Mouse (Mus musculus) limb, embryonic 13.5 days (tissue): Measurements from ENCODE around the gene Cnn2. TPM values are rescaled to one million over a fixed set of nuclear protein-coding genes. Genes with fewer than 3 reads are reported as not detected.
A peak's percentile ranks its signal among the peaks of the same experiment; 100 is the strongest.
"Not testable (repeated sequence)": the region's sequence is repeated elsewhere in the genome, so short reads cannot be mapped to it uniquely, and the experiment has no call there.

ENCODE experiments used
- ATAC-seq: fragments of 200-750 bp; cut with Nextera tagmentation; 2 replicates; pipeline ENCODE4 v1.8.0; 2017; ENCODE audit warnings: low read depth, moderate number of reproducible peaks, moderate TSS enrichment; ENCODE audit not compliant: low FRiP score
- H3K27ac ChIP-seq: fragments of 300-500 bp; sonication (generic); 2 replicates; pipeline ENCODE4 v1.5.1; 2015; ENCODE audit warnings: inconsistent platforms, mild to moderate bottlenecking, moderate library complexity
- H3K27me3 ChIP-seq: fragments of 300-500 bp; sonication (generic); 2 replicates; pipeline ENCODE4 v1.6.1; 2015; ENCODE audit warnings: mild to moderate bottlenecking, inconsistent platforms
- H3K36me3 ChIP-seq: fragments of 300-500 bp; sonication (generic); 2 replicates; pipeline ENCODE4 v1.6.1; 2015; ENCODE audit warnings: inconsistent platforms, mild to moderate bottlenecking, moderate library complexity
- H3K4me1 ChIP-seq: fragments of 300-500 bp; sonication (generic); 2 replicates; pipeline ENCODE4 v1.6.1; 2015; ENCODE audit warnings: inconsistent platforms
- H3K4me2 ChIP-seq: fragments of 300-500 bp; sonication (generic); replicated peaks from 2 replicates; pipeline ENCODE4 v1.6.1; 2015; ENCODE audit warnings: inconsistent platforms, mild to moderate bottlenecking, moderate library complexity
- H3K4me3 ChIP-seq: fragments of 300-500 bp; sonication (generic); 2 replicates; pipeline ENCODE4 v1.5.1; 2015; ENCODE audit warnings: moderate library complexity, mild to moderate bottlenecking, inconsistent platforms
- H3K9ac ChIP-seq: fragments of 300-500 bp; sonication (generic); 2 replicates; pipeline ENCODE4 v1.6.1; 2015; ENCODE audit warnings: mild to moderate bottlenecking, inconsistent platforms
- H3K9me3 ChIP-seq: fragments of 300-500 bp; sonication (generic); 2 replicates; pipeline ENCODE4 v1.6.1; 2016; ENCODE audit warnings: inconsistent platforms
- WGBS: fragments of 180-500 bp; shearing (Covaris S2); methylation state at CpG from one replicate; pipeline ENCODE4 v1.1.7; 2015; 5-methylcytosine and 5-hydroxymethylcytosine counted together
- polyA plus RNA-seq: library from polyadenylated mRNA; unstranded; fragments of >200 nt; fragmentation: Nextera tagmentation; extraction: Ambion mirVana; gene quantifications from 2 replicates; pipeline ENCODE4 v1.2.1, GENCODE M21; 2015

The Cnn2 gene
- polyA plus RNA-seq, 1 experiment from 2014 or later: 299 TPM

DNA sequence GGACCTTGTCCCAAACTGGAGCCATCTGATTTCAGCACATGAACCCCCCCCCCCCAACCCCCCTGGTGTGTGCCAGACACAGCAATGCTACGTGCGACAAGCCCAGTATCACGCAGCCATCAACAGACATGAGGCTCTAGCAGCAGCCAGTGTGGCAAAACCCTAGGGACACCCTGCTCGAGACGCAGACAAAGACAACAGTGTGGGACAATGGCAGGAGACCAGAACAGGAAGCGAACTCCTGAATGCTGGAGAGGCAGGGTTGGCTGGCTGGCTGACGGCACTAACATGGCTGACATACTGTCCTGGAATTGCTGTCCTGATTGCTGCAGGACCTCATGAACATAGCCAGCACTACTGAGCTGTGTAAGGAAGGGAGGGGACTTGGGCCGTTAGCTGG is 46.8 kb downstream of the Cnn2 start:
- no peak overlapping the region for H3K4me2 ChIP-seq
- WGBS: 86% methylated on average over 8 of the region's 8 CpGs
- peak overlapping the region; percentile 22; the same call in 1 of the 2 replicates for H3K27ac ChIP-seq
- H3K4me3 ChIP-seq: no peak overlapping the region
- H3K36me3 ChIP-seq: peaks cover 41% of the 10 kb centered on the region
- ATAC-seq: no peak
- H3K9me3 ChIP-seq: no peaks in the 10 kb centered on the region
- no peak overlapping the region for H3K9ac ChIP-seq
- peaks cover 18% of the 10 kb centered on the region for H3K4me1 ChIP-seq
- no peaks in the 10 kb centered on the region for H3K27me3 ChIP-seq

DNA sequence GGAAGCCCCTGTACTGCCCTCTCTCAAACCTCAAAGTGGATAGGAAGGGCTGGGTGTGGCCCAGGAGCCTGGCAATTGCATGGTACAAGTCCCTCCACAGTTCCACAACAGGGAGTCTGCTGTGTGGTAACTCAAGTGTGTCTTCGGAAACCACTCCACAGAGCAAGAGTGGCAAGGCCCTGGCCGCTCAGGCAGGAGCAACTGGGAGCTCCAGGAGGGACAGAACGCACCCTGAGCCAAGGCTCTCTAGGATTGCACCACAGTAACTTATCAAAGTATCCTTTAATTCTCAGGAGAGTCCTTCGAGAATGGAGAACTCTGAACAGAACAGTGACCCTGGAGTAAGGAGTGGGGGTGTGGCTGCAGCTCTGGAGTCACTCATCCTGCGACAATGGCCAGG is 47.3 kb downstream of the Cnn2 start:
- H3K4me1 ChIP-seq: peaks cover 18% of the 10 kb centered on the region
- no peaks in the 10 kb centered on the region for H3K9me3 ChIP-seq
- H3K9ac ChIP-seq: no peak overlapping the region
- WGBS: 95% methylated on average over 5 of the region's 5 CpGs
- H3K36me3 ChIP-seq: peaks cover 41% of the 10 kb centered on the region
- H3K27ac ChIP-seq: peak overlapping the region; percentile 22; the same call in 1 of the 2 replicates
- no peak overlapping the region for H3K4me3 ChIP-seq
- ATAC-seq: no peak
- H3K4me2 ChIP-seq: no peak overlapping the region
- no peaks in the 10 kb centered on the region for H3K27me3 ChIP-seq

DNA sequence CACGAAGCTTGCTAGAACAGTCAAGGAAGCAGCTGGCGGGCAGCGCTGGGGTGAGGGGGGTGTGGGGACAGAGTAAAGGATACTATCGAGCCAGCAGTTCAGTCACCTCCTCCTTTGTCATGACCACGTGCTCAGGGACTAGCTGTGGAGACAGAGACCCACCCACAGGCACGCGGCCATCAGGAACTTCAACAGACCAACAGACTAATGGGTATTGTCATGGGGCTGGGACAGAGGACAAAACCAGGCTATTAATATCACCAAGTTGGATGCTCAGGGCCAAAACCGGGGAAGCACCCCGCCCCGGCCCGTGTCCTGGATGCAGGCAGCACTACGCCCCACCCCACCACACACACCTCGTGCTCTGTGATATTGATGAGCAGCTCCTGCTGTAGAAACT is 48.4 kb downstream of the Cnn2 start:
- peaks cover 18% of the 10 kb centered on the region for H3K4me1 ChIP-seq
- H3K9ac ChIP-seq: no peak overlapping the region
- no peaks in the 10 kb centered on the region for H3K27me3 ChIP-seq
- H3K27ac ChIP-seq: no peak overlapping the region
- H3K4me2 ChIP-seq: no peak overlapping the region
- no peak overlapping the region for H3K4me3 ChIP-seq
- H3K36me3 ChIP-seq: peaks cover 41% of the 10 kb centered on the region
- H3K9me3 ChIP-seq: no peaks in the 10 kb centered on the region
- 95% methylated on average over 13 of the region's 13 CpGs for WGBS
- no peak for ATAC-seq

DNA sequence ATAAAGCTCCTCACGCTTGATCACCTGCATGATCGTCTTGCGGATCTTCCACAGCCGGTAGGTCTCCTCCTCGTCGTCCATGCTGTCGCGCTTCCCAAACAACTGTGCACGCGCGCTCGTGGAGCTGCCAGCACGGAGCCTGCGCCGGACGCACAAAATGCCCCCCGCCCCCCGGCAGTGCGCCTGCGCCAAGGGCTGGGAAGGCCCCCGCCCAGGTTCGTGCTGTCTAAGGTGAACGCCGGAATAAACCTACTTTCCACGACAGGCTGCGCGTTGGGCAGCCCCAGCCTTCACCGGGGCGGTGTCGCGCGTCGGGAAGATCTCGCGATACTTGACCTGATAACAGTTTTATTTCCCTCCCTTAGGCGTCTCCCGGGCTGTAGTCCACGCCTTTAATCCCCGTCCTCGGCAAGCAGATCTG is 51.2 kb downstream of the Cnn2 start, which contains the start of gene Polr2e:
Polr2e (minus strand) TSS at position 237 of the 421 bp plus-strand sequence.
- H3K4me2 ChIP-seq: peak within 1 kb of the TSS; percentile 87
- H3K4me3 ChIP-seq: peak within 1 kb of the TSS; percentile 91
- peak within 1 kb of the TSS; percentile 63; the same call in 1 of the 2 replicates for H3K27ac ChIP-seq
- peaks cover 39% of the 10 kb centered on the region for H3K36me3 ChIP-seq
- no peaks in the 10 kb centered on the region for H3K9me3 ChIP-seq
- peak; percentile 98 for ATAC-seq
- H3K27me3 ChIP-seq: no peaks in the 10 kb centered on the region
- peak within 1 kb of the TSS; percentile 93 for H3K9ac ChIP-seq
- peaks cover 13% of the 10 kb centered on the region for H3K4me1 ChIP-seq
- under 1% methylated on average over 40 of the region's 40 CpGs for WGBS

DNA sequence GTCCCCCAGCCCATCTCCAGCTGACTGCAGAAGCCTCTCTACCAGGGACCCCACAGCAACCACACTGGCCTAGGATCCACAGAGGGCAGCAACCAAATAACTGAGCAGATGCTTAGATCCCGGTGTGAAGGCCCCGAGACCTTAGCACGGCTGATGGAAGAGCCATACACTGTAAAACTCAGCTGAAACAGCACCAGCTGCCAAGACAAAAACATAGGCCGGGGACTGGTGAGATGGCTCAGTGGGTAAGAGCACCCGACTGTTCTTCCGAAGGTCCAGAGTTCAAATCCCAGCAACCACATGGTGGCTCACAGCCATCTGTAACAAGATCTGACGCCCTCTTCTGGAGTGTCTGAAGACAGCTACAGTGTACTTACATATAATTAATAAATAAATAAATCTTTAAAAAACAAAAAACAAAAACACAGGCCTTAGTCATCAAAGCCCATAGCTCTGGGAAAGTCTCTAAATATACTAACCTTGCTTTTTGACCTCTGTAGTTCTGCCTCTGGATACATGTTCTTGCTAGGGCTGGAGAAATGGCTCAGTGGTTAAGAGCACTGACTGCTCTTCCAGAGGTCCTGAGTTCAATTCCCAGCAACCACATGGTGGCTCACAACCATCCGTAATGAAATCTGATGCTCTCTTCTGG is 53.2 kb downstream of the Cnn2 start:
- not testable (repeated sequence) for H3K9ac ChIP-seq, H3K9me3 ChIP-seq, H3K4me3 ChIP-seq, ATAC-seq, H3K4me2 ChIP-seq, H3K27me3 ChIP-seq, H3K27ac ChIP-seq
- peaks cover 13% of the 10 kb centered on the region for H3K4me1 ChIP-seq
- WGBS: 87% methylated on average over 8 of the region's 8 CpGs
- peaks cover 20% of the 10 kb centered on the region for H3K36me3 ChIP-seq

DNA sequence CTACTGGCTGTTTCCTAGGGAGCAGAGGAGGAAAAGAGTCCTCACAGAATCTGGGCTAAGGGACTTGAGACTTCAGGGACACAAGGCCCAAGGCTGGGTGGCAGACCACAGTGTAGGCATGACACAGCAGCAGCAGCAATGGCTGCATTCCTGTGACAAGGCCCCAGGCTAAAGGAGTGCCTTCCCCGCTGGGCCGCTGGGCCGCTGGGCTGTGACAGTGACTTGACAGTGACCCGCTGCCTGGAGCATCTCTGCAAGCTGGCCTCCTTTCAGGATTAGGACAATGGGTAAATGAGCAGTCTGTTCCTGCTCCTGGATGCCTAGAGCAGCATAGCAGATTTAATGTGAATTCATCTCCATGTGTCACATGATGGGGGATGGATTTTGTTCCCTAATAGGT is 55.7 kb downstream of the Cnn2 start:
- H3K27me3 ChIP-seq: no peaks in the 10 kb centered on the region
- no peak overlapping the region for H3K4me3 ChIP-seq
- no peaks in the 10 kb centered on the region for H3K9me3 ChIP-seq
- H3K27ac ChIP-seq: no peak overlapping the region
- ATAC-seq: no peak
- H3K4me2 ChIP-seq: no peak overlapping the region
- H3K36me3 ChIP-seq: no peaks in the 10 kb centered on the region
- H3K9ac ChIP-seq: peak overlapping the region; percentile 39; the same call in 1 of the 2 replicates
- 50% methylated on average over 4 of the region's 4 CpGs for WGBS
- peaks cover 12% of the 10 kb centered on the region for H3K4me1 ChIP-seq

DNA sequence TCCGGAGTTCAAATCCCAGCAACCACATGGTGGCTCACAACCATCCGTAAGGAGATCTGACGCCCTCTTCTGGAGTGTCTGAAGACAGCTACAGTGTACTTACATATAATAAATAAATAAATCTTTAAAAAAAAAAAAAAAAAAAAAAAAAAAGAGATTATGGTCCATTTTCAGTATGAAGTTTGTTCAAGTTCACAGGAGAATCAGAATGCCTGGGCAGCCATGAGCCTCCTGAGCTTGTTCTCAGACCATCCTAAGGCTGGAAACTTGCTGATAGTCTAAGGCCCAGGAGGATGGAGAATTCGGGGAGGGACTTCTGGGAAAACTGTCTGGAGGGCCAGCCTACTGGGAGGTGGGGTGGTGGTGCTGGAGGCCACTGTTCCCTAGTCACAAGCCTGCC is 57.0 kb downstream of the Cnn2 start:
- ATAC-seq, H3K9me3 ChIP-seq, H3K9ac ChIP-seq, H3K4me2 ChIP-seq, H3K27ac ChIP-seq, H3K36me3 ChIP-seq, H3K27me3 ChIP-seq, H3K4me3 ChIP-seq: not testable (repeated sequence)
- peaks cover 12% of the 10 kb centered on the region for H3K4me1 ChIP-seq
- 83% methylated on average over 3 of the region's 4 CpGs for WGBS

Other genes starting within 250 kb of the Cnn2 start
- gene Polrmt, start 242.0 kb upstream of the Cnn2 start, polyA plus RNA-seq: 49.4 and 54.9 TPM in 2 replicates
- gene Fgf22, start 233.5 kb upstream of the Cnn2 start, polyA plus RNA-seq: 0.34 and 0.47 TPM in 2 replicates
- 93.0 and 95.4 TPM in 2 replicates for gene Rnf126, start 221.6 kb upstream of the Cnn2 start, polyA plus RNA-seq
- 7.0 and 7.8 TPM in 2 replicates for gene Fstl3, start 211.3 kb upstream of the Cnn2 start, polyA plus RNA-seq
- 0.11 TPM in 1 of 2 replicates, not detected in the other for gene Prss57, start 197.6 kb upstream of the Cnn2 start, polyA plus RNA-seq
- 101 TPM in 2 replicates for gene Palm, start 195.0 kb upstream of the Cnn2 start, polyA plus RNA-seq
- 0.90 and 1.4 TPM in 2 replicates for gene Misp, start 167.6 kb upstream of the Cnn2 start, polyA plus RNA-seq
- 347 and 366 TPM in 2 replicates for gene Ptbp1, start 134.2 kb upstream of the Cnn2 start, polyA plus RNA-seq
- gene Prtn3, start 114.1 kb upstream of the Cnn2 start, polyA plus RNA-seq: 11.1 and 11.3 TPM in 2 replicates
- gene Plppr3, start 114.0 kb upstream of the Cnn2 start, polyA plus RNA-seq: 138 and 142 TPM in 2 replicates
- 0.29 and 0.86 TPM in 2 replicates for gene Elane, start 102.3 kb upstream of the Cnn2 start, polyA plus RNA-seq
- not detected in 2 replicates for gene Cfd, start 97.7 kb upstream of the Cnn2 start, polyA plus RNA-seq
- 44.9 and 46.8 TPM in 2 replicates for gene Med16, start 79.7 kb upstream of the Cnn2 start, polyA plus RNA-seq
- 20.3 TPM in 1 of 2 replicates, not detected in the other for gene Gm26602, start 77.7 kb upstream of the Cnn2 start, polyA plus RNA-seq
- 0.94 and 1.0 TPM in 2 replicates for gene Kiss1r, start 71.6 kb upstream of the Cnn2 start, polyA plus RNA-seq
- 186 and 188 TPM in 2 replicates for gene R3hdm4, start 67.4 kb upstream of the Cnn2 start, polyA plus RNA-seq
- 5.5 and 6.2 TPM in 2 replicates for gene Arid3a, start 61.5 kb upstream of the Cnn2 start, polyA plus RNA-seq
- 105 and 106 TPM in 2 replicates for gene Wdr18, start 28.4 kb upstream of the Cnn2 start, polyA plus RNA-seq
- 0.41 and 0.73 TPM in 2 replicates for gene Grin3b, start 17.9 kb upstream of the Cnn2 start, polyA plus RNA-seq
- 16.0 and 19.5 TPM in 2 replicates for gene Tmem259, start 4.3 kb upstream of the Cnn2 start, polyA plus RNA-seq
- 1.8 and 1.9 TPM in 2 replicates for gene Abca7, start 7.9 kb downstream of the Cnn2 start, polyA plus RNA-seq
- 7.3 and 7.6 TPM in 2 replicates for gene Arhgap45, start 28.1 kb downstream of the Cnn2 start, polyA plus RNA-seq
- gene Polr2e, start 51.2 kb downstream of the Cnn2 start, polyA plus RNA-seq: 244 and 254 TPM in 2 replicates
- gene Gpx4, start 58.6 kb downstream of the Cnn2 start, polyA plus RNA-seq: 462 and 477 TPM in 2 replicates
- 13.5 and 15.2 TPM in 2 replicates for gene Sbno2, start 117.0 kb downstream of the Cnn2 start, polyA plus RNA-seq
- gene Stk11, start 127.2 kb downstream of the Cnn2 start, polyA plus RNA-seq: 17.1 and 17.4 TPM in 2 replicates
- gene Atp5d, start 150.0 kb downstream of the Cnn2 start, polyA plus RNA-seq: 456 and 475 TPM in 2 replicates
- gene Cbarp, start 152.3 kb downstream of the Cnn2 start, polyA plus RNA-seq: 7.4 and 8.1 TPM in 2 replicates
- gene Midn, start 159.7 kb downstream of the Cnn2 start, polyA plus RNA-seq: 22.9 and 23.2 TPM in 2 replicates
- gene Cirbp, start 177.4 kb downstream of the Cnn2 start, polyA plus RNA-seq: 149 and 194 TPM in 2 replicates
- 9.7 and 11.0 TPM in 2 replicates for gene 1600002K03Rik, start 184.4 kb downstream of the Cnn2 start, polyA plus RNA-seq
- 39.5 and 40.4 TPM in 2 replicates for gene Efna2, start 190.9 kb downstream of the Cnn2 start, polyA plus RNA-seq
- 94.7 and 96.9 TPM in 2 replicates for gene Mum1, start 237.8 kb downstream of the Cnn2 start, polyA plus RNA-seq